Mouse (Mus musculus): ENCODE results near the gene Stard13.

The Stard13 gene

DNA sequence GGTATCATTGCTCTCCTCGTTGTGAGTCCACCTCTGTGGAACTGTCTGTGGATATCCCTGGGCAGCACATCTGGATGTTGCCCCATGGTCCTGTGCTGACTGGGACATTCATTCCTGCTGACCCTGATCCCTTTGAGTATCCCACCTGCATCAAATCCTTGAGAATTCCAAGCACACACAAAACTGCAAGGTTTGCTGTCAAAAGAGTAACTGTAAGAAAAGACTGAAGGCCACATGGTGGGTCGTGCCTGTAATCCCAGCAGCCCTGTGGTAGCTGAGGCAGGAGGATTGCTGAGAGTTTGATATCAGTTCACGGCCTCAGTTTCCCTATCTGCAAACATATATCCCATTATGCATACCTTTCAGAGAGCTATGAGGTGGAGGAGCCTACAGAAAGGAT lies 126.8 kb downstream of the Stard13 start:
- no peak for DNase-seq (ENCODE audit: low read depth, low spot score)

DNA sequence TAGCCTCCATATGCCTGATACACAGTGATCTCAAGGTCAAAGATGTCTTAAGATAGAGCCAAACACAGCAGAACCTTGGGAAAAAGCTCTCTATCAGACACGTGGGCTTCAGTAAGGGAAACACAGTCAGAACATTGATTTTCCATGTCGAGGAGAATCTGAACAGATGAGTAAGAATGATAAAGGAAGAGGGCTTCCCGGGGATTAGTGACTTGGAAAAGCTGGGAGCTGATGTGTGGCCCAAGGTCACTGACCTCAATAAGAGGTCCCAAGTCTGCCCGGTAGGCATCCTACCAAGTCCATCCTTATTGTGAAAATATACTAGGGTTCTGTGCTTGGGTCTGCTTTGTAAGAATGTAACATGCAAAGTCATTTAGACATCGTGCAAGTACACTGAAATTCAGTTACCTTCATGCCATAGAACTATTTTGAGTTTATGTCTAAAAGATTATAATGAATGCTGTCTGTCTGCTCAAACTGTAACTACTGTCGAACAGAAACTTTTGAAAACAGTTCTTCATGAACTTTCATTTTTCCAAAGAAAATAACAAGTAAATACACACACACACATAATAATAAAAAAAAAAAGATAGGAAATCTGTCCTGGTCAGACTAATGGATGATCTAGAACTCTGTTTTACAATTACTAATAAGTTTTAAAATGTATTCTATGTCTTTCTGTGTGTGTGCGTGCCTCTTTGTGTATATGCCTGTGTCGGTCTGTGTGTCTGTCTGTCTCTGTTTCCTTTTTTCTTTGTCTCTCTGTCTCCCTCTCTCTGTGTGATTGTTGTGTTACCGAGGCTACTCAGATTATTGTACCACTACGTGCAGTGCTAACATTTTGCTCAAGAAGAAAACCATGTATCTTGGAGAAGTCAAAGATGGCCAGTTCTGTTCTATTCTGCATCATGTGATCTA lies 128.3 kb downstream of the Stard13 start:
- no peak for DNase-seq (ENCODE audit: low read depth, low spot score)

DNA sequence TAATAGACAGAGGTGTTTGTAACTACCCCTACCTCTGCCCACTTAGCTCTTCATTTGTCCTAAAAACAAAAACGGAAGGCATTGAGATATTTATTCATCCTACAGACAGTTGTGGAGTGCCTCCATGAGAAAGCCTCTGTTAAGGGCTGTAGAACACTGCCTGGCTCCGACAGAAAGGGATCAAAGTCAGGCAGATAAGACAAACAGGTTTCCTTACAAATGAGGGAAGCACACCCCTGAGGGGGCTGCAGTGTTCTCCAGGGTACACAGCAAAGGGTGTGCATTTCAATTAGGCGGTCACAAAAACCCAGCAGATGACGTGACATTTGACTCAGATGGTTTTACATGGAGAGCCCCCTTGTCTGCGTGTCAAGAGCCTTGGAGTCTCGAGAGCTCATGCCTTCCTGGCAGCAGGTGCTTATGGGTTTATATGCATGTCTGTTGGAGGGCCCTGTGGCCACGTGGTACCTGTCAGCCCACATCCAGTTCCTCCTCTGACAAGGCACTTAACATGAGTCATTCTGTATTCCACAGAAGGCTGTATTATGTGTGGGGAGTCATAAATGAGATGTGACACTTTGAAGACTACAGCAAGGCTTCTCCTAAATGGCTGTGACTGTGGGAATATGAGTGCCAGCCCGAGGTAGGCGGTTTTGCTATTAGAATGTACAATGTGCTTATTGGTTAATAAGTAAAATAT lies 129.1 kb downstream of the Stard13 start:
- no peak for DNase-seq (ENCODE audit: low read depth, low spot score)

DNA sequence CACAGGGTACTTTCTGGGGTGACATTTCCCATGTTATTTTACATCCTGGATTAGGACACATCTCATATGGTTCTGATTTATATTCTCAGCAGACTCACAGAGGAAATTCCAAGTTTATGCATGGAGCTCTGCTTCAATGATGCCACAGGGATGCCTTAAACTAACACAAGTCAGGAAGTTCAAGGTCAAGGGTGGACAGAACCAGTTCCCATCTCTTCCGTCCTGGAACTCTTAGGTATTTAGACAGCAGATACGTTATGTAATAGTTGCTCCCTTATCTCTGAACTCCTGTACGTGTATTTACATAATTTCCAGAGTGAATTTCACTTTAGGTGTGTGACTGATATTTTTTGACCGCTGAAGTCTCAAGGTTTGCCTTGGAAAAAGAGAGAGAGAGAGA lies 130.4 kb downstream of the Stard13 start:
- no peak for DNase-seq (ENCODE audit: low read depth, low spot score)

DNA sequence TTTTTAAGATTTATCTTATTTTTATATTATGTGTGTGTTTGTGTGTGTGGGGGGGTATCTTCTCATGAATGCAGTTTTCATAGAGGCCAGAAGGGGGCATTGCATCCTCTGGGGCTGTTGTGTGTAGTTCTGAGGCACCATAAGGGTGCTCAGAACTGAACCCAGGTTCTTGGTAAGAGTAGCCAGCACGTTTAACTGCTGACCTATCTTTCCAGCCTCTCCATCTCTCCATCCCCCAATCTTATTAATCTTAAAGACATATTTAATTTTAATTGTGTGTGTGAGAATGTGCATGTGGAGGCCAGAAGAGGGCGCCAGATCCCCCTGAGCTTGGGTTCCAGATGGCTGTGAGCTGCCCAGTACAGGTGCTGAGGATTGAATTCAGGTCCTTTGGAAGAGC lies 131.4 kb downstream of the Stard13 start:
- no peak for DNase-seq (ENCODE audit: low read depth, low spot score)

DNA sequence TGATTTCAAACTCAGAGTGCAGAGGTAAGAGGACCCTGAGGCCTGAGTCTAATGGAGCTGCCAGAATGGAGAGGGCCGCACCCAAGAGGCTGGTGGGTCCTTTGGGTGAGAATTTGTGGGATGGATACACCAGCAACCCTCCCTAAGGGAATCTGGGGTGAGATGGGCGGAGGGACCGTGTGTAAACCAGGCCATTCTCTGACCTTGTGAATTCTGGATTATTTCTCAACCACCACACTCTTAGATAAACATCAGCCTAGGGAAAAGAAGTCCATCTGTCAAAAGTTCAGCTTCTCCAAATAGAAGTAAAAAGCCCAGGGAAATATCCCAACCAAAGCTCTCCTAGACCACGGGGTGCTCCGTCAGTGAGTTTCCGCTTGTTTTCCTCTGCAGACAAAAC lies 137.6 kb downstream of the Stard13 start:
- no peak for DNase-seq (ENCODE audit: low read depth, low spot score)

DNA sequence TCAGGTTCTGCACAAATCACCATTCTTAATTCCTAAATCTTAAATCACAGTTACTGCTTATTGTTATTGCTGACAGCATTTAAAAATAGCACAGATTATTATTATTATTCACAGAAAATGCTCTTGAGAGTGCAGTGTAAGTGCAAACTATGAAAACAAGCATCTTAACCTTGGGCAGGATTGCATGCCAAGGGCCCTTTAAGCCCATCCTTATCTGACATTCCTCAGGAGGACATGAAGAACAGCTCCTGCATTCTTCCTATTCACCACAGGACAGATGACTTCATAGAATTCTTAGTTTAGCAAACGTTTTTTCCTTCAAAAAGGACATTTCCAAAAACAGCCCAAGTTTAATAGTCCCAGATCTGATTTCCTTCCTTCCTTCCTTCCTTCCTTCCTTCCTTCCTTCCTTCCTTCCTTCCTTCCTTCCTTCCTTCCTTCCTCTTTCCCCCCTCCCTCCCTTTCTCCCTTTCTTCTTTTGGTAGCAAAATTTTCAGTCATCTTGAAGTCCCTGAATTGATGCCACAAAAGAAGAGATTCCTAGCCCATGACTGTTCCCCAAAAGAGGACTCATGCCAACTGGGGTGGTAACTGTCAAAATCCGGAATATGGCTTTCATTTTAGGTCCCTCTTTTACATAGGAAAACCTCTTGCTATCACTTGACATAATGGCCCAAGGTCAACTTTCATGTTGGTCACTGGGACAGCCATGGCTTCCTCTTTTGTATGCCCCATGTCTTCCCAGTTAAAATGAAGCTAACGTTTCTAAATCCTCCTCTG lies 140.6 kb downstream of the Stard13 start:
- no peak for DNase-seq (ENCODE audit: low read depth, low spot score)

DNA sequence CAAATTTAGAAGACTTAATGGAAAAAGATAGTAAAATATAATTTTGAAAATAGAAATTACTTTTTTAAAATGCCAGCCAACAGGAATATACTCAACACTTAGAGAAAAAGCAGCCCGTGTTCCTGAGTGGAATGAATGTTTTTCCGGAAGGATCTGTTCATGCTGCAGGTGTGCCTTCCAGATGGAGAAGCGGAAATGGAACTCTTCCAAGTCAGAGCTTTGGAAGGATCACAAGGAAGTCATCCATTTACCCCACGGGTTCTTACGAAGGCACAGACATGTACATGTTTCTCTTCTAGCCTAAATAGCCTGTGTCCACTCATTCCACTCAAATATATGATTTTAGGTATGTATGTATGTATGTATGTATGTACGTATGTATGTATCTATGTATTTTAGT lies 142.6 kb downstream of the Stard13 start:
- DNase-seq (ENCODE audit: low read depth, low spot score): no peak

DNA sequence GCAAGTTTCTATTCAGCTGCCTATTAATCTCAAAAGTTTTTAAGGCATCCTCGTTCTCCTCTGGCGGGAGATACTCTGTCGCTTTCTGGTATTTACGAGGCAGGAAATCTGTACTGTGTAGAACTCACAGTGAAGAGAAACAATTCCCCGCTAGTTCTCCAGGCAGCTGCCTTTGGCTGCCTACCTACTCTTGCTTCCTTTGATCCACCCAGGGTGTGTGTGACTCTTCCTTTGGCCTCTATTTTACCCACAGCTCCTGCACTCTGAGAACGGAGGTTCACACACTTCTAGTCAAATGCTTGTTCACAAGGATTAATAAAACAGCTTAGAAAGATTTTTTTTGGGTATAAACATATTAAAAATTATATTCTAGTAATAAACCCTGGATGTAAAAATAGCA lies 144.4 kb downstream of the Stard13 start:
- DNase-seq (ENCODE audit: low read depth, low spot score): no peak

DNA sequence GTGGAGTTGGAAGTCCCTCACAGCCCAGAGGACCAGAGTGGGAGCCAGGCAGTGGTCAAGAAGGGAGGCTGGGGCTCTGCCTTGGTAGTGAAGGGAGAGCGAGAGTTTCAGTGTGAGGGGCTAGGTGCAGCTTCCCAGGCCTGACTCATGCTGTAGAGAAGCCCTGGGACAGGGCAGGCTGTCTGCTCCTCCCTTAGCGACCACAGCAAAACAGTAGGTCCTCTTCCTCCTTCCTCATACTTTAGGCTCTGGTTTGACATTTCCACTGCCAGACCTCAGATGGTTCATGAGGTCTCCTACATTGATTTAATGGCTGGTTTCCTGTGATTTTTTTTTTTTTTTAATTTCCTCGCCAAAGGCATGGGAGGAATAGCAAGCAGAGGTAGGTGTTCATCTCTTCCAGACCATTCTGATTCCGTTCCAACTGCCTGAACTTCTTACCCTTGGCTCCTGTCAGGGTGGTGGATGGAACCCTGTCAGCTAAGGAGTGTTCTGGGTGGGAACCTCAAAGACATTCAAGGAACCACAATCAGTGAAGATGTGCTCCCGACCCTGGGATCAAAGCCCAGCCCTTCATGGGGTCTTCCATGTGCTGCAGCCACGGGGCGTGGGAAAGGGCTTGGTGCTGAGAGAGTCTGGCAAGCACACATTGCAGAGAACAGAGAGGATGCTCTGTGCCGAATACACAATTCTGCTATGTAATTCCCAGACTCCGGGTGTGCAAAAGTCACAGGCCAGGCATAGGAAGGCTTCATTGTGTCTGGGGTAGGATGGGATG lies 147.0 kb downstream of the Stard13 start:
- no peak for DNase-seq (ENCODE audit: low read depth, low spot score)

DNA sequence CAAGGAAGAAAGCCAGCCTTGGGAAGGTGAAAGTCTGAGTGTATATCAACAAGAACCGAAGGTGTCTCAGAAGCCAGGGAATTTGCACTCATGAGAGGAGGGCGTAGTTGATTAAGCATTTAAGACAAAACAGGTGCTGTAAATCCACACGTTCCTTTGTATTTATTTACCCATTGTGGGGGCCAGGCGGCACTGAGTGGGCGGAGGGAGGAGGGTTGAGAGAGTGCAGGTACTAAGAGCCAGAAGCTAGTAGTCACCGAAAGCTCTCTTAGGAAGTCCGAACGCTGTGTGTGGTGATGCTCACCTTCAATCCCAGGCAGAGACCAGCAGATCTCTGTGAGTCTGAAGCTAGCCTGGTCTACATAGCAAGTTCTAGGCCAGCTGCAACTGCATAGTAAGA lies 147.9 kb downstream of the Stard13 start:
- no peak for DNase-seq (ENCODE audit: low read depth, low spot score)

DNA sequence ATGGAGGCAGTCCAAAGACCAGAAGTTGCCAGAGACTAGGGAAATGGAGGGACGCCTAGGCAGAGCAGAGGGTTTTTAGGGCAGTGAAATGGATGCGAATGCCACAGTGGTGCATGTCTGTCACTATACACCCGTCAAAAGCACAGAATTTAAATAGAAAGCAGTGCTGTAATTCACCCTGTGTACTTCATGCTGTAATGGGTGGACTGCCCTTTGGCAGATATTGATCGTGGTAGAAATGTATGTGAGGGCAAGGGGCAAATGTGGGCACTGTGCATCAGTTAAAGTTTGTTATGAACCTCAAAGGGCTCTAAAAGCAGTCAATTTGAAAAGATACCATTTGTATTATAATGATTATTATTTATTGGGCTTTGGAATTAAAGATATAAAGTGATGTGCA lies 153.4 kb downstream of the Stard13 start:
- no peak for DNase-seq (ENCODE audit: low read depth, low spot score)

DNA sequence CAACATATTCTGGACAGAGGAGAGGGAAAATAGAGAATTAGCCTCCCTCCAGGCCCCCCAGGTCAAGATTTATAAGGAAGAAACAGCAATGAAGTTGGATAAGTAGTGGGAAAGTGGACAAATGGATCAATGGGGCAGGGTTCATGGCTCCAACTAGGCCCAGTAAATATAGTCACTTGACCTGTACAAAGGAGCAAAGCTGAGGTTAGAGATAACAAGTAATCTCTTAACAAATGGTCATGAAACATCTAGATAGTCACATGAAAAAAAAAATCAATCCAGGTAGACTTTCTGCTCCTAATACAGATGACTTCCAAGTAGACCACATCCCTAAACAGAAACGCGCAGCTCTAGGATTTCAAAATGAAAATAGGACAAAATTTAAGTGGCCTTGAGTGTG lies 155.7 kb downstream of the Stard13 start:
- DNase-seq (ENCODE audit: low read depth, low spot score): no peak

DNA sequence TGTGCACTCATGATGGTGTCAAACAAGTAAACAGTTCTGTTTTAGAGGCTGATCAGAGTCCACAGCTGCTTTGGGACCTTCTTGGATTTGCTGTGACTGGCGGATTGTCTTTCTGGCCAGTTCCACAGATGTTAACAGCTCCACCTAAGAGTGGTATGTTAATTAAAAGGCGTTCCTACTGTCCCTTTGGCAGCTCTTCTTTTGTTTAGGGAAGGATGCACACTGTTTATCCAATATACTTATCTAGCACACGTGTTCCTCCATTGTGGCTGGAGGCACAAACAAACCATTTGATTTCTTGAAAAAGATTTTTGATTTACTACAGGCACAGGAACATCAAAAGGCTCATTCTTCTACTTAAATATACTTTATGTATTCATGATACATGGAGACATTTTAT lies 156.7 kb downstream of the Stard13 start:
- no peak for DNase-seq (ENCODE audit: low read depth, low spot score)

DNA sequence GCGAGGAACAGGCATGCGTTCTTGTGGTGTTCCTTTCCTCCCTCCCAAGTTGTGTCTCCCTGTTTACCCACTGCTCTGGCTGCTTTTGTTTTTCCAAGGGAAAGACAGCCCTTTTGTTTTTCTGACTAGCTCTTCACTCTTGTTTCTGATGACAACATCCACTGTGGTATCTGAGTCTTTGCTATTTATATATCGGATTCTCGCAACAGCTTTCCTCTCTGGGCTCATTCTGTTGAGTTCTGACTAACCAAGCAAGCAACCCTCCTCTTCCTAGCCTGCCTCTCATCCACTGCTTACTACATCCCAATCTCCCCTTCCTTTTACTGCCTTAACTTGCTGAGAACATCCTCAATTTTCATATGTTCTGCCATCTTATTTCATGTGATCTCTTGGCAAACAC lies 159.4 kb downstream of the Stard13 start:
- DNase-seq (ENCODE audit: low read depth, low spot score): no peak

DNA sequence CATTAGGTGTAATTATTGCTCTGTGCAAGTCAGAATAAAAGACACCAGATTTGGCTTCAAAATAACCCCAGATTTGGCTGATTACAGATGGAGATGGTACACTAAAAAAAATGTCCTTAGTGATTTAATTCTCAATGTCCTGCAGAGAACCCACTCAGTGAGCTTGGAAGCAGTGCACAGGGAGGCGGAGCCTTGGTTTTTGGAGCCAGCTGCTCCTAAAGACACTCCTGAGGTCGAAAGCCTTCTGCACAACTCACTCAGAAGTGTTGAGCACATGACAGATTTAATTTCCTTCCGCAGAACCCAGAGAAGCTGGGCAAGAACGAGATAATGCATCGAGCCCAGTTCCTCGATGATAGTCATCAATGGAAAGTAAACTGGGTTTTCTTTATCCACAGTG lies 162.2 kb downstream of the Stard13 start:
- DNase-seq (ENCODE audit: low read depth, low spot score): no peak

DNA sequence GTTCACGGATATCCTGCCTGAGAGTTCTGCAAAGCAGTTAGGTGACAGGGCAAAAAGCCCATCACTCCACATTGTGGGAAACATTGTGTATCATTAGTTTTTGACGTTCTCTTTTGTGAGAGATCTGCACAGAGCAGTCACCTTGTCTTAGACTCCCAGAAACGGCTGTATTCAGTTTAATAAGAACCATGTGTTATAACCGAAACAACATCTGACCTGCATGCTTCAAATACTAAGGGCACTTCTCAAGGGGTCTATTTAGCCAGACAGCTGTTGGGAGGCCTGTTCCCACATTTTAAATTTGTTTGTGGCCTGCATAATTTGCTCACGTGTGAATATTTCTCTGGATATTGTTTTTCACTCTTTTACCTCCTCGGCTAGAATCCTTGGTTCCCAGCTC lies 162.7 kb downstream of the Stard13 start:
- no peak for DNase-seq (ENCODE audit: low read depth, low spot score)

DNA sequence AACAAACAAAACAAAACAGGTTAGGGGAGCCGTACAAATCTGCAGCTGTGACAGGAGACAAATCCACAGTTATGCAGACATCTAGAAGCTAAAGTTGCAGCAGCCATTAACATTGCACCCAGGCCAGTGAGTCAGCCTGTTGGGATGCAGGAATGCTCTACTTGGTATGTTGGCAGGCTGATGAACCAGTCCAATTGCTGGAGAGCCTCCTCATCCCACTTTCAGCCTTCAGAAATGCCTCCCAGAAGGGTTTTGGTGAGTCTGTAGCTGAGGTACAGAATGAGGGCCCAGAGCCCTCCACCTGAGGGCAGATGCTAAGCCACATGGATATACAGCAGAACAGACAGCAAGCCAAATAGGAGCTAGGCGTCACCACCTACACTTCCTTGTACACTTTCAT lies 164.1 kb downstream of the Stard13 start:
- no peak for DNase-seq (ENCODE audit: low read depth, low spot score)

DNA sequence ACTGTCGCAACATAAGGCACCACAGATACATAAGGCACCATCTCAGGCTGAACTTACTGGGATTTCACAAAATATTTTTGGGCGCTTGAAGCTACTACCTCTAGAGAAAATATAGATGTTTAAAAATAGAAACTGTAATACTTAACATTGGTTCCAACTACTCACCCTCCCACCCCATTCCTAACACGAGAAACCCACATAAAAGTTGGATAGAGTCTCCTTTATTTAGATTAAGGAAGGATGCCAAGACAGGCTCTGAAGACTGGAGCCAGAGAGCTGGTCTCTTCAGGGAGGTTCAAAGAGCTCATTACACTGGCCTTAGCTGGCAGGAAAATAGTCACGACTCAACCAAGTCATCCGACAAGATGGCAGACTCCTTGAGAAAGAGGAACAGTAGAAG lies 167.6 kb downstream of the Stard13 start:
- DNase-seq (ENCODE audit: low read depth, low spot score): peak; percentile 44

DNA sequence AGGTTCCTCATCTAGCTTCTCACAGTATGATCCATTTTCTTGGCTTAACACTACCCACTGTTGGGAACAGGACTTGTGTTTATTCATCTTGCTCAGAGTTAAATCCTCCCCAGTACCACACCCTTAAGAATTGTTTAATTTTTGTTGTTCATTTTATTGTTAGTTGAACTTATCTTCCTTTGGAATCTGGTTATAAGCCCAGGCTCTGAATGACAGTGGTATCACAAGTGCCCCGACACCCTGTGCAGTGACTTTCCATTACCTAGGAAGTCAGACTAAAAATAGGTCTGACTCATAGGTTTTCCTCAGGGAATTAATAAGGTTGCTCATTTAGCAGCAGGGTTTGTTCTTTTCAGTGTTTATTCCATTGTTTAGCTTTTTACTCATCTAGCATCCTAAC lies 168.4 kb downstream of the Stard13 start:
- DNase-seq (ENCODE audit: low read depth, low spot score): no peak

DNA sequence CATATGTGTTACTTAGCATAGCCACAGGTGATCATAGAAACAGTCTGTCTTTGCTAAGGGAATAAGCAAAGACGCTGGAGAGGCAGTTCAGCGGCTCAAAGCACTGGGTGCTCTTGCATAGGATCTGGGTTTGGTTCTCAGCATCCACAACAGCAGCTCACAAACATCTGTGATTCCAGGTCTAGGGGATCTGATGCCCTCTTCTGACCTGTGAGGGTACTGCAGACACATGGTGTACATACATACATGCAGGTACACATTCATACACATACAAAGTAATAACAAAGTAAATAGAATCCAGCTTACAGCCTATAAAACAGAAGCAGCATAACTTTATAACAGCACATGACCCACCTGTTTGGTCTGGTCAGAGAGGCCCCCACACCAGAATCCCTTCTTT lies 171.7 kb downstream of the Stard13 start:
- no peak for DNase-seq (ENCODE audit: low read depth, low spot score)

DNA sequence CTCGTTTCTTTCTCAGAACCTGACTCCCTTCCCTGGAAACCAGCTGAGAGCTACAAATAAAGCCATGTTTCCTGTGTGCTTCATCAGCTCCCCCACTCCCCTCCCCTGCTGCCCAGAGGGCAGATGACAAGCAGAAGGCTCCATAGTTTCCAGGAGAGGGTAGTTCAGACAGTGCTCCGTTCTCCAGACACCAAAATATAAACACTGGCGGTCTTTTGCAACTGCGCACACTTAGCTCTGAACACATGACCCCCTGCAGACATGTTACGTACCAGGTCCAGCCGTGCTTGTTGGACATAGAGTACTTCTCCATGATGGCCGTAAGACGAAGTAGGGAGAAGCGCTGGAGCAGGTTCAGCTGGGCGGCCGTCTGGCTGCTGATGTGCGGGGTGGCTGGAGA lies 173.2 kb downstream of the Stard13 start:
- no peak for DNase-seq (ENCODE audit: low read depth, low spot score)

All from telencephalon, adult 2 months (tissue).